Mouse (Mus musculus): ENCODE measurements around the gene Sox4.

The Sox4 gene

DNA sequence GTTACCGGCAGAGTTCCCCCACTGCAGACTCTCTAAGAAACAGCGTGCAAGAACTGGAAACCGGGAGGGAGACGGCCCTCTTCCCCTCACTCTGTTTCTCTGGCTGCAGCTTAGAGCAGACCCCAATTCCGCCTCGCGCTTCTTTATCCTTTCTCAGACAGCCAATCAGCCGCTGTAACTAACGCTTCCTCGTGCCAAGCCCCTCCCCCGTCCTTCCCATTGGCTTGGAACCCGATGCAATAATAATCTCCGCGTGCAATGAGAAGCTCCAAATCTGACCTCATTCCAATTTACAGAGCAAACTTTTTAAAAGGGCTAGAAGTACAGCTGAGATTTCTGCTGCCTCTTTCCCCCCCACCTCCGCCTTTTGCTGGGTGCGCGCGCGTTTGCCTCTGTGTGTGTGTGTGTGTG is at the start of gene Sox4:
Sox4 (minus strand) TSS at position 133 of the 411 bp plus-strand sequence.
- peak; percentile 97 for DNase-seq (ENCODE audit: low spot score)

GRCm38 (mm10) chr13:28991899-28992664 is 38.6 kb upstream of the Sox4 start:
- DNase-seq (ENCODE audit: low spot score), result no peak

DNA sequence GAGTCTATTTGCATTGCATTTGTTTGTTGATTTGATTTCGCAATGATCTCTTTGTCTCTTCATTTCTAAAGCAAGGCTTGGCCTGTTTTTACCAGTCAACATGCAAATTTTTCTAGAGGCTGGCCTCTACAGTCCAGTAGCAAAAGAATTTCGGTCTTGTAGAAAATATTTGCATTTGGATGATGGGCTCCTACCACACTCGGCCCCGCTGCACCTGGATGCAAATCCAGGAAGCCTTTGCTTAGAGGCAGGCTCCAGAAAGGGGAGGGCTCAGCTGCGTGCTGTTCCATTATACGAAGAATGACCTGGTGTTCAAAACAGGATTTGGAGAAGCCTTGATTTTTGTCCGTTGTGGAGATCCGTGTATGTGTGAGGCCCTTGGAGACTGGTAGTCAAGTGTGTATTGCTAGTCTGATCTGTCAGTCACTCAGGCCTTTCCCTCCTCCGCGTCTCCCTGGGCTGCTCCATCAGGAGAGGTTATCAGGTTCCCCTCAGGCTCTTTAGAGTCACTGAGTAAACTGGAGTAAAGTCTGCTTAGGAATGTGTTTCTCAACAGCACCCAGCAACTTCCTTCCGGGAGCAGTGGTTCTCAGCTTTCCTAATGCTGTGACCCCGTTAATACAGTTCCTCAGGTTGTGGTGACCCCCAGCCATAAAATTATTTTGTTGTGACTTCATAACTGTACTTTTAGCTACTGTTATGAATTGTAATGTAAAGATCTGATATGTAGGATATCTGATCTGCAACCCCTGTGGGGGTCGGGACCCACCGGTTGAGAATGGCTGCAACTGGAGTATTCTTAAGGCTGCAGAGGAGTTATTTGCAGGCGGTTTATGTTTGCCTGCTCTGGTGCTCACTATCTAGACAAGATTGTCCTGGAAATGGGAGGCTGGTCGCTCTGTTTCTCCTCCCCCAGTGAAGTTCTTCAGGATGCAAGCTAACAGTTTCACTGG is 35.5 kb upstream of the Sox4 start:
- no peak for DNase-seq (ENCODE audit: low spot score)

GRCm38 (mm10) chr13:28980681-28981080 is 27.2 kb upstream of the Sox4 start:
- no peak for DNase-seq (ENCODE audit: low spot score)

DNA sequence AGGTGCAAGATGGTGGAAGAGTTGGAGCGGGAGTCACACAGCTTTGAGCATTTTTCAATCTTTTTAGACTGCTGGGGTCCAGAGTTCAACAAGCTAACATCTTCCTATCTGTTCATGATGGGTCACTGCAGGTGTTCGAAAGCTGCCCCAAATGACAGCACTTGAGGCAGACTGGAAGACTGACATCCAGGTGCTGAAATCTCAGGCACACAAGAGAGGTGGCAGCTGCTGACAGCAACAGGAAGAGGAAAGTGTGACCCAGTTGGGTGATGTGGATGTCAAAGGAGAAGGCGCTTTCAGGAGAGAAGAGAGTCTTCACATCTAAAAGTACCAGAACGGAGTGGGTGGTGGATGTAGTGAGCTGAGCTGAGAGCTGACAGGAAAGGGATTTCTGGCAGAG is 21.5 kb upstream of the Sox4 start:
- no peak for DNase-seq (ENCODE audit: low spot score)

DNA sequence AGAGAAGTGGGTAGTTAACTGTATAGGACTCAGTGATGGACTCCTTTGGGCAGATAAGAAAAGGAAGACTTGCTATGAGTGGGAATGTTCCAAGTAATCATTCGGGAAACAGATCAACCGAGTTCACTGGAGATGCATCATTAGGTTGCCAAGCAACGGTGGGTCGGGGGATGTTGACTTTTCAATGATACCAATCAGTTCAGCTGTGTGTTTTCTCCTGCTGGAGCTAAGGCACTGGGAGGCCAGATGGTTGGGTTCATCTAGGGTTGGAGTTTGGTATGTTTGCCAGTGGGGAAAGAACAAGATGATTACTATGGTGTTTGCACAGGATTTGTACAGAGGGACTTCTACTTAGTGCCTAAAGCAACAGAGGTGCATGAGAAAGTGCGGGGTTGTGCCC is 21.1 kb upstream of the Sox4 start:
- DNase-seq (ENCODE audit: low spot score), result no peak

- no peak for DNase-seq (ENCODE audit: low spot score)
Measured at GRCm38 (mm10) chr13:28960916-28961315, 7.4 kb upstream of the Sox4 start.

DNA sequence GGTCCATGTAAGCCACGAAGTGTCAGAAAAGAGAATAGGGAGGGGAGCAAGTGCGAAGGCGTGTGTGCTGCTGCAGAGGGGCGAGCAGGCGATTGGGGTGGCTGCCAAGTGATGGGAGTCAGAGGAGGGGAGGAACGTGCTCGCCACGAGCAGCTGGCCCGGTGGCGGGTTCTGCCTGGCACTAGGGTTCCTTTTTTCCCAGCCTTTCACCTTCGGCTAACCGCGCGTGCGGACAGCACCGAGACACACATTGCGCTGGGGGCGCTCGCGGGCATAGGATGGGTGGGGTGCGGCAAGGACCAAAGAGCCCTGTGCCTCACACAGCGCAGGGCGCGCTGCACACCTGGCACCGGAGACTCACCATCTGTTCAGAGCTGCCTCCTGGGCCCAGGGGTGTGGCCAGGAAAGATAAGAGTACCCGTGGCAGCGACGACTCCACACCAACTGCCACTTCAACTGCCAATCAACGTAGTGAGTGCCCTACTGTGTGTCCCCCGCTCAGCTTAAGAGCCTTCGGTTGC is 6.0 kb upstream of the Sox4 start:
- peak; percentile 74 for DNase-seq (ENCODE audit: low spot score)

- DNase-seq (ENCODE audit: low spot score), result no peak
Measured at GRCm38 (mm10) chr13:28959068-28959440, 5.5 kb upstream of the Sox4 start.

DNA sequence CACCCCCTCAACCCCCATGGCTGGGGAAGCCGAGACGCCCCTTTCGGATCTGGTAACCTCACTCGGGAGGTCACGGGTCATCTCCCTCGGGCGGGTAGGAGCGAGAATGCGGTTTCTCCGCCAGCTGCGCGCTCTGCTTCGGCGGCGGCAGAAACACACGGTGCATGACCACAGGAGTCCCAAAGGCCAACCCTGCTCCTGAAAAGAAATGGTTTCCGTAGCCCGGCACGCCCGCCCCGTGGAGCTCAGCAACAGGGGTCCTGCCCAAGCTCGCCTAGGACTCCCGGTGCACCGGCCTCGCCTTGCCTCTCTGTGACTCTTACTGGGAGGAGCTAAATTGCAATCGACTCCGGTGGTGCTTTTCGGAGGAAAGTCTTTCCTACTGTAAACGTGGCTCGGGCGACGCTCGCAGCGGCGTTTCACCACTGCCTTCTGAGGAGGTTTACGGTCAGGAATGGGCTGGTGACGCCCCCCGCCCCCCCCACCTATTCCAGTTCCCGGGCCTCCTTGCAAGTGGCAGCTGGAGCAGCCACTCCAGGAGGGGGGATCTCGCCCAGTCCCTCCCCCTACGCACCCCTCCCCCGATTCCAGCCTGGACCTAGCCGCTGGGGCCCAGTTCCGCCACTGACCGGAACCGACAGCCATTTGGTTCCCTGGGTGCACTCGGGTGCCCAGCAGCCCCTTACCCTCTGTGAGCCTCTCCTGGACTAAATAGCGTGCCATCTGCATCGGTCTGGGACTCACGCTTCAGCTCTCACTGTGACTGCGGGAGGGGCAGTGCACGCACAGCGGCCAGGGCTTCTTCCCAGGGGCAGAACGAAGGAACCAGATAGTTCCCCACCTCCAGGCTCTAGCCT is 4.9 kb upstream of the Sox4 start:
- peak; percentile 75 for DNase-seq (ENCODE audit: low spot score)

DNA sequence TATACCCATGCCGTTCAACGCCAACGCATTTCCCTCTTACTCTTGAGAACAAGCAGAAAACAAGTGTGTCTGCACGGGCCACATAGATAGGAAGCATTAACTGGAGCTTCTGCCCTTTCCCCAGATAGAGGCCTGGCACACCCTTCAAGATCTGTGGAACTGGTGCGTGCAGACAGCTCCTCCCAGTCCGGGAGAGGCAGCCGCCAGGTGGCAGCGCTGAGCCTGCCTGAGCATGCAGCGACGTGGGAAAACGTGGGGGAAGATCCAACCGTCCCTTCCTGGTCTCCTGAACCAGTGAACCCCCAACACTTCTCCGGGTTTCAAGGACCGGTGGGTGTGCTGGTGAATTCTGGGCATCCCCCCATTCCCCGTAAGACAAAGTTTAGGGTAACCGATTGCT is 4.3 kb upstream of the Sox4 start:
- peak; percentile 90 for DNase-seq (ENCODE audit: low spot score)

- DNase-seq (ENCODE audit: low spot score), result peak; percentile 65
Measured at GRCm38 (mm10) chr13:28952576-28953571, 639 bp downstream of the Sox4 start.

- peak; percentile 13 for DNase-seq (ENCODE audit: low spot score)
Measured at GRCm38 (mm10) chr13:28951691-28952575, 1.6 kb downstream of the Sox4 start.

GRCm38 (mm10) chr13:28950623-28951491 is 2.7 kb downstream of the Sox4 start:
- peak; percentile 51 for DNase-seq (ENCODE audit: low spot score)

GRCm38 (mm10) chr13:28950266-28950622 is 3.3 kb downstream of the Sox4 start:
- no peak for DNase-seq (ENCODE audit: low spot score)

- DNase-seq (ENCODE audit: low spot score), result no peak
Measured at GRCm38 (mm10) chr13:28949279-28949915, 4.1 kb downstream of the Sox4 start.

- DNase-seq (ENCODE audit: low spot score), result peak; percentile 12
Measured at GRCm38 (mm10) chr13:28948541-28948940, 5.0 kb downstream of the Sox4 start.

Measured in ovary, adult 18-20 months (tissue).